Mouse (Mus musculus) neural tube, postnatal 0 days (tissue): ENCODE data around the gene Suds3. TPM values are rescaled to one million over a fixed set of nuclear protein-coding genes. Genes with fewer than 3 reads are reported as not detected.

Experiments
- polyA plus RNA-seq: library from polyadenylated mRNA; unstranded; fragments of >200 nt; fragmentation: Nextera tagmentation; extraction: Ambion mirVana; gene quantifications from 2 replicates; pipeline ENCODE4 v1.2.1, GENCODE M21; 2015

Gene Suds3
- 72.2 and 75.6 TPM in 2 replicates for polyA plus RNA-seq

DNA sequence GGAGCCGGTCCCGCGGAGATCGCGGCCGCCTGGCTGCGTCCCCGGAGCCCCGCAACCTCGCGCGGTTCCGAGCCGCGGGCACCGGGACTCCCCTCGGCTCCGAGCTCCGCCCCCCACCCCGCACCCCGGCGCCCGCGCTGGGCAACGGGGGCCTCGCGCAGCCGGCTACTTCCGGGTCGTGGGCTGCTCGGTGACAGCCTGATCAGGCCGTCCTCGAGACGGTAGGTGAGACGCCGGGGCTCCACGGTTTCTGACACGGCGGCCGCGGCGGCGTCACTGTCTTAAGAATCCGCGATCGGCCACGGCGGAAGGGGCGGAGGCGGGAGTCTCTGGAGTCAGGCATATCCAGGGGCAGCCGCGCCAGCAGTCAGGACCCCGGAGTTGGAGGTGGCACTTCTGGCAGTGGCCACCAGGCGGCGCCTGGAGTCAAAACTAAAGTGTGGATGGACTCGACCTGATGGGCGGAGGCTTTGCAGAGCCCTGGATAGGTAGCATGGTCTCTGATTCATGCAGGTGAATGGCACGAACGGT is at the start of gene Suds3:
Gene Suds3, minus strand, starts transcription at position 278 of the 531 bp plus-strand sequence.

GRCm38 (mm10) chr5:117119777-117120488 is 4.0 kb upstream of the Suds3 start, which contains the start of gene Taok3:
TSS of gene Taok3 (plus strand) at chr5:117120129.

Other genes with a start within 250 kb of the Suds3 start
- gene Taok3, start 4.0 kb upstream of the Suds3 start, polyA plus RNA-seq, result 55.8 and 64.9 TPM in 2 replicates
- gene Pebp1, start 171.5 kb upstream of the Suds3 start, polyA plus RNA-seq, result 927 and 994 TPM in 2 replicates
- gene Vsig10, start 203.0 kb upstream of the Suds3 start, polyA plus RNA-seq, result 1.6 and 2.4 TPM in 2 replicates
- gene Wsb2, start 241.2 kb upstream of the Suds3 start, polyA plus RNA-seq, result 320 and 340 TPM in 2 replicates